Mouse (Mus musculus) forebrain, embryonic 16.5 days (tissue): Measurements from ENCODE around the gene Pcp4l1. TPM values are rescaled to one million over a fixed set of nuclear protein-coding genes. Genes with fewer than 3 reads are reported as not detected.

Experiments used
- ATAC-seq: fragments of 200-750 bp; cut with Nextera tagmentation; 2 replicates; pipeline ENCODE4 v1.8.0; 2017; ENCODE audit warnings: mild to moderate bottlenecking, moderate library complexity
- H3K27ac ChIP-seq: fragments of 300-500 bp; sonication (generic); 2 replicates; pipeline ENCODE4 v1.5.1; 2014; ENCODE audit warnings: low read length, control low read depth
- H3K27me3 ChIP-seq: fragments of 300-500 bp; sonication (generic); replicated peaks from 2 replicates; pipeline ENCODE4 v1.6.1; 2014; ENCODE audit warnings: low read length; ENCODE audit not compliant: control insufficient read depth, insufficient read depth
- H3K36me3 ChIP-seq: fragments of 300-500 bp; sonication (generic); 2 replicates; pipeline ENCODE4 v1.6.1; 2014; ENCODE audit not compliant: control insufficient read depth, insufficient read depth
- H3K4me1 ChIP-seq: fragments of 300-500 bp; sonication (generic); replicated peaks from 2 replicates; pipeline ENCODE4 v1.6.1; 2014; ENCODE audit warnings: low read length; ENCODE audit not compliant: control insufficient read depth, insufficient read depth
- H3K4me2 ChIP-seq: fragments of 300-500 bp; sonication (generic); 2 replicates; pipeline ENCODE4 v1.6.1; 2014; ENCODE audit warnings: mild to moderate bottlenecking, low read length, control low read depth
- H3K4me3 ChIP-seq: fragments of 300-500 bp; sonication (generic); replicated peaks from 2 replicates; pipeline ENCODE4 v1.5.1; 2014; ENCODE audit warnings: mild to moderate bottlenecking, low read length, control low read depth
- H3K9ac ChIP-seq: fragments of 300-500 bp; sonication (generic); replicated peaks from 2 replicates; pipeline ENCODE4 v1.6.1; 2014; ENCODE audit warnings: low read depth, low read length, control low read depth
- H3K9me3 ChIP-seq: fragments of 300-500 bp; sonication (generic); 2 replicates; pipeline ENCODE4 v1.6.1; 2016; ENCODE audit warnings: low read length; ENCODE audit not compliant: control insufficient read depth
- WGBS: fragments of 180-500 bp; shearing (Covaris S2); extraction: QIAGEN DNeasy Blood & Tissue Kit; methylation state at CpG from one replicate; pipeline ENCODE4 v1.1.7; 2014; 5-methylcytosine and 5-hydroxymethylcytosine counted together
- polyA plus RNA-seq: library from polyadenylated mRNA; unstranded; fragments of >200 nt; fragmentation: Nextera tagmentation; extraction: Ambion mirVana; gene quantifications from 2 replicates; pipeline ENCODE4 v1.2.1, GENCODE M21; 2015

Gene Pcp4l1
- polyA plus RNA-seq, 1 experiment from 2014 or later = 7.1 TPM

- no peak for ATAC-seq
- Histone ChIP-seq H3K27ac (no peak overlapping the region), H3K4me2 (peak overlapping the region; percentile 42), H3K9me3 (no peaks in the 10 kb centered on the region), H3K27me3 (peaks cover 34% of the 10 kb centered on the region), H3K4me1 (peaks cover 28% of the 10 kb centered on the region), H3K36me3 (no peaks in the 10 kb centered on the region), H3K9ac (peak overlapping the region; percentile 4; the same call in 1 of the 2 replicates), H3K4me3 (peak overlapping the region; percentile 7; the same call in 1 of the 2 replicates)
- WGBS = 2% methylated on average over 18 of the region's 18 CpGs
Measured at GRCm38 (mm10) chr1:171193093-171193840, 2.8 kb downstream of the Pcp4l1 start.

GRCm38 (mm10) chr1:171192283-171192682 is 3.8 kb downstream of the Pcp4l1 start:
- ATAC-seq = no peak
- peaks cover 34% of the 10 kb centered on the region for H3K27me3 ChIP-seq

GRCm38 (mm10) chr1:171190832-171191231 is 5.2 kb downstream of the Pcp4l1 start:
- H3K9me3 ChIP-seq = no peaks in the 10 kb centered on the region
- no peak overlapping the region for H3K4me2 ChIP-seq
- no peak for ATAC-seq
- no peak overlapping the region for H3K4me3 ChIP-seq
- H3K4me1 ChIP-seq = peaks cover 26% of the 10 kb centered on the region
- 95% methylated on average over 9 of the region's 9 CpGs for WGBS
- H3K9ac ChIP-seq = no peak overlapping the region
- H3K27ac ChIP-seq = no peak overlapping the region
- peaks cover 32% of the 10 kb centered on the region for H3K27me3 ChIP-seq
- no peaks in the 10 kb centered on the region for H3K36me3 ChIP-seq

More at GRCm38 (mm10) chr1:171192283-171192682, 3.8 kb downstream of the Pcp4l1 start:
- H3K4me1 ChIP-seq = peaks cover 31% of the 10 kb centered on the region
- no peaks in the 10 kb centered on the region for H3K9me3 ChIP-seq
- 52% methylated on average over 10 of the region's 10 CpGs for WGBS
- H3K4me3 ChIP-seq = no peak overlapping the region
- no peak overlapping the region for H3K27ac ChIP-seq
- no peak overlapping the region for H3K9ac ChIP-seq
- H3K4me2 ChIP-seq = no peak overlapping the region
- H3K36me3 ChIP-seq = no peaks in the 10 kb centered on the region

- Histone ChIP-seq H3K9ac (no peak overlapping the region), H3K9me3 (no peaks in the 10 kb centered on the region), H3K27me3 (peaks cover 26% of the 10 kb centered on the region), H3K4me2 (no peak overlapping the region), H3K4me3 (no peak overlapping the region), H3K36me3 (no peaks in the 10 kb centered on the region), H3K27ac (no peak overlapping the region), H3K4me1 (peaks cover 21% of the 10 kb centered on the region)
- no peak for ATAC-seq
- 23% methylated on average over 14 of the region's 14 CpGs for WGBS
Measured at GRCm38 (mm10) chr1:171189476-171190114, 6.5 kb downstream of the Pcp4l1 start.

- H3K4me2 ChIP-seq = no peak overlapping the region
- H3K4me1 ChIP-seq = peaks cover 21% of the 10 kb centered on the region
- no peaks in the 10 kb centered on the region for H3K36me3 ChIP-seq
- no peak for ATAC-seq
- H3K9me3 ChIP-seq = no peaks in the 10 kb centered on the region
- peaks cover 21% of the 10 kb centered on the region for H3K27me3 ChIP-seq
- WGBS = 12% methylated on average over 8 of the region's 8 CpGs
- no peak overlapping the region for H3K4me3 ChIP-seq
- H3K9ac ChIP-seq = no peak overlapping the region
- H3K27ac ChIP-seq = no peak overlapping the region
Measured at GRCm38 (mm10) chr1:171189046-171189445, 7.0 kb downstream of the Pcp4l1 start.

GRCm38 (mm10) chr1:171187851-171188700 is 8.0 kb downstream of the Pcp4l1 start:
- H3K9ac ChIP-seq = no peak overlapping the region
- H3K9me3 ChIP-seq = no peaks in the 10 kb centered on the region
- H3K4me2 ChIP-seq = no peak overlapping the region
- H3K27me3 ChIP-seq = peaks cover 14% of the 10 kb centered on the region
- H3K4me1 ChIP-seq = peaks cover 16% of the 10 kb centered on the region
- peak; percentile 33; the same call in 1 of the 2 replicates for ATAC-seq
- no peak overlapping the region for H3K4me3 ChIP-seq
- 26% methylated on average over 13 of the region's 13 CpGs for WGBS
- no peak overlapping the region for H3K27ac ChIP-seq
- no peaks in the 10 kb centered on the region for H3K36me3 ChIP-seq

- no peak overlapping the region for H3K9ac ChIP-seq
- no peak overlapping the region for H3K27ac ChIP-seq
- 61% methylated on average over 8 of the region's 8 CpGs for WGBS
- no peaks in the 10 kb centered on the region for H3K9me3 ChIP-seq
- peaks cover 13% of the 10 kb centered on the region for H3K4me1 ChIP-seq
- H3K36me3 ChIP-seq = no peaks in the 10 kb centered on the region
- 0 out of 2 replicates have a peak, but pooled peaks cover under 1% of the 10 kb centered on the region for H3K27me3 ChIP-seq
- H3K4me3 ChIP-seq = no peak overlapping the region
- no peak for ATAC-seq
- H3K4me2 ChIP-seq = no peak overlapping the region
Measured at GRCm38 (mm10) chr1:171185655-171186054, 10.4 kb downstream of the Pcp4l1 start.

- H3K36me3 ChIP-seq = no peaks in the 10 kb centered on the region
- no peak for ATAC-seq
- H3K9me3 ChIP-seq = no peaks in the 10 kb centered on the region
- H3K4me3 ChIP-seq = no peak overlapping the region
- WGBS = 89% methylated on average over 7 of the region's 7 CpGs
- no peaks in the 10 kb centered on the region for H3K27me3 ChIP-seq
- peaks cover 8% of the 10 kb centered on the region for H3K4me1 ChIP-seq
- no peak overlapping the region for H3K4me2 ChIP-seq
- no peak overlapping the region for H3K27ac ChIP-seq
- H3K9ac ChIP-seq = no peak overlapping the region
Measured at GRCm38 (mm10) chr1:171184314-171184713, 11.8 kb downstream of the Pcp4l1 start.

- Histone ChIP-seq H3K27me3 (no peaks in the 10 kb centered on the region), H3K9me3 (no peaks in the 10 kb centered on the region), H3K4me2 (no peak overlapping the region), H3K4me1 (peaks cover 4% of the 10 kb centered on the region), H3K27ac (no peak overlapping the region), H3K36me3 (no peaks in the 10 kb centered on the region), H3K4me3 (no peak overlapping the region), H3K9ac (no peak overlapping the region)
- no peak for ATAC-seq
- WGBS = 76% methylated on average over 3 of the region's 3 CpGs
Measured at GRCm38 (mm10) chr1:171183620-171184019, 12.4 kb downstream of the Pcp4l1 start.
